Mouse (Mus musculus) lung, postnatal 10 days (tissue): ENCODE data around the gene Gm21854.
"Not testable (repeated sequence)": the region's sequence is repeated elsewhere in the genome, so short reads cannot be mapped to it uniquely, and the experiment has no call there.

ENCODE experiments used
- DNase-seq: peaks from one replicate; pipeline ENCODE4 v3.0.0; 2021

Gm21854 gene

GRCm38 (mm10) chrY:5656686-5657085 lies at the start of gene Gm21854:
Gene Gm21854 (plus strand): TSS chrY:5656986.
- not testable (repeated sequence) for DNase-seq
